7 mouse cellular contexts compared by ENCODE assay signal in the genomic region with DNA sequence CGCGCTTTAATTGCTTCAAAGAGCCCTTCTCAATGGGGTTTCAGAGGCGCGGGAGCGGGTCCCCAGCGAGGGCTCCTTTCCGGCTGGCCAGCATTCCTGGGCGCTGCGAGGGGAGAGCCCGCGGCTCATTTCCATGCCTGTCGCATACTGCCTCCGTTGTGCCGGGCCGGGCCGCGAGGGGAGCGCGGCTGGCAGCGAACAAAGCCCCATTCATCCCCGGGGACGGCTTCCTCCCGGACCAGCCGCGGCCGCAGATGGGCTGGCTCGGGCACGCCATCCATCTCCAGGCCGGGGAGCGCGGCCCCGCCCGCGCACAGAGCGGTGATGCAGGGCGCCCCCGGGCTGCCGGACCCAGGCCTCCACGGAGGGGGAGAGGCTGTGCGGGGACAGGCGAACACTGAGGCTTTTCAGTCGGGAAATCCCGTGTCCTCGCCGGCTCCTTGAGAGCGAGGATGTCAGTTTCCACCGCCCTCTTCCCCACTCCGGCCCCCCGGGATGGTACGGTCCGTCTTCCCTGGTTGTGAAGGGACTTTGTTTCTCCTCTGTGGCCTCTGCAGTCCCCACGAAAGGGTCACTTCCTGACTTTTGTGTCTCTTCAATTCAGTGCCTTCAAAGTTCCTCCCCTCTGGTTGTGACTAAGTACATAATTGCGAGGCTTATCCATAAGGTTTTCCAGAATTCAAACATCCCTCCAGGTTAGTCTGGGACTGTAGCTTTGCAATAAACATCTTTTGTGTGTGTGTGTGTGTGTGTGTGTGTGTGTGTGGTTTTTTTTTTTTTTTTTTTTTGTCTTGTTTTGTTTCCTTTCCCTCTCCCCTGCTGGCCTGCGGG.
DNase-seq lines count a peak whose midpoint lies in the region; ATAC-seq lines count a peak whose summit lies in the region.

No protein-coding gene starts in this region.

- WGBS in embryonic facial prominence, embryonic 14.5 days, result 2% methylated on average over 32 of the region's 54 CpGs
- under 1% methylated on average over 54 of the region's 54 CpGs for WGBS in heart, embryonic 10.5 days
- WGBS in limb, embryonic 13.5 days, result under 1% methylated on average over 54 of the region's 54 CpGs
- WGBS in midbrain, embryonic 14.5 days, result under 1% methylated on average over 54 of the region's 54 CpGs

- peak overlapping the region; percentile 89 for H3K4me2 ChIP-seq in embryonic facial prominence, embryonic 14.5 days (ENCODE audit: low read depth, low read length)
- peak overlapping the region; percentile 75 for H3K4me2 ChIP-seq in limb, embryonic 13.5 days (replicated peaks)
- H3K4me2 ChIP-seq in midbrain, embryonic 14.5 days (ENCODE audit: low read length), result peak overlapping the region; percentile 70

- no peaks in the 10 kb centered on the region for H3K9me3 ChIP-seq in embryonic facial prominence, embryonic 14.5 days (ENCODE audit: control insufficient read depth, low read length)
- no peaks in the 10 kb centered on the region for H3K9me3 ChIP-seq in heart, embryonic 10.5 days
- no peaks in the 10 kb centered on the region for H3K9me3 ChIP-seq in limb, embryonic 13.5 days
- no peaks in the 10 kb centered on the region for H3K9me3 ChIP-seq in midbrain, embryonic 14.5 days (ENCODE audit: control insufficient read depth, low read length)

- no peaks in the 10 kb centered on the region for H3K36me3 ChIP-seq in embryonic facial prominence, embryonic 14.5 days (ENCODE audit: control insufficient read depth, insufficient read depth, low read length)
- no peaks in the 10 kb centered on the region for H3K36me3 ChIP-seq in heart, embryonic 10.5 days
- no peaks in the 10 kb centered on the region for H3K36me3 ChIP-seq in limb, embryonic 13.5 days
- no peaks in the 10 kb centered on the region for H3K36me3 ChIP-seq in midbrain, embryonic 14.5 days (ENCODE audit: control insufficient read depth, insufficient read depth, low read length)

- H3K27ac ChIP-seq in embryonic facial prominence, embryonic 14.5 days (replicated peaks; ENCODE audit: low read depth, low read length), result peak overlapping the region; percentile 97
- peak overlapping the region; percentile 96 for H3K27ac ChIP-seq in heart, embryonic 10.5 days
- H3K27ac ChIP-seq in limb, embryonic 13.5 days, result peak overlapping the region; percentile 97
- H3K27ac ChIP-seq in midbrain, embryonic 14.5 days (replicated peaks; ENCODE audit: low read depth, low read length), result peak overlapping the region; percentile 94

- H3K9ac ChIP-seq in embryonic facial prominence, embryonic 14.5 days (ENCODE audit: low read depth, low read length), result peak overlapping the region; percentile 82
- H3K9ac ChIP-seq in limb, embryonic 13.5 days, result peak overlapping the region; percentile 75
- H3K9ac ChIP-seq in midbrain, embryonic 14.5 days (replicated peaks; ENCODE audit: low read length), result peak overlapping the region; percentile 89

- peaks cover 71% of the 10 kb centered on the region for H3K4me1 ChIP-seq in embryonic facial prominence, embryonic 14.5 days (ENCODE audit: control insufficient read depth, insufficient read depth, low read length)
- peaks cover 72% of the 10 kb centered on the region for H3K4me1 ChIP-seq in heart, embryonic 10.5 days
- H3K4me1 ChIP-seq in limb, embryonic 13.5 days, result peaks cover 82% of the 10 kb centered on the region
- peaks cover 35% of the 10 kb centered on the region for H3K4me1 ChIP-seq in midbrain, embryonic 14.5 days (ENCODE audit: control insufficient read depth, insufficient read depth, low read length)

- peak; percentile 91 for ATAC-seq in embryonic facial prominence, embryonic 14.5 days (ENCODE audit: low read depth)
- ATAC-seq in limb, embryonic 13.5 days (ENCODE audit: low FRiP score, low read depth), result peak; percentile 81
- ATAC-seq in midbrain, embryonic 14.5 days (ENCODE audit: low FRiP score, low TSS enrichment), result peak; percentile 93

- no peaks in the 10 kb centered on the region for H3K27me3 ChIP-seq in embryonic facial prominence, embryonic 14.5 days (replicated peaks; ENCODE audit: control insufficient read depth, insufficient read depth, low read length)
- H3K27me3 ChIP-seq in heart, embryonic 10.5 days (ENCODE audit: insufficient read depth, poor library complexity, severe bottlenecking), result no peaks in the 10 kb centered on the region
- no peaks in the 10 kb centered on the region for H3K27me3 ChIP-seq in limb, embryonic 13.5 days
- no peaks in the 10 kb centered on the region for H3K27me3 ChIP-seq in midbrain, embryonic 14.5 days (ENCODE audit: control insufficient read depth, insufficient read depth, low read length)

- peak; percentile 85 to 91 for DNase-seq in adrenal gland, postnatal 36 days
- DNase-seq in embryonic facial prominence, embryonic 14.5 days (ENCODE audit: low spot score), result peak; percentile 91
- DNase-seq in heart, embryonic 10.5 days (ENCODE audit: low spot score), result peak; percentile 90
- DNase-seq in kidney, adult 9 months, result peak; percentile 68
- peak; percentile 93 for DNase-seq in midbrain, embryonic 14.5 days
- DNase-seq in spleen, adult 18-20 months, result peak; percentile 23 to 52

- peak overlapping the region; percentile 53 for H3K4me3 ChIP-seq in embryonic facial prominence, embryonic 14.5 days (ENCODE audit: low read depth, low read length)
- H3K4me3 ChIP-seq in heart, embryonic 10.5 days, result peak overlapping the region; percentile 65
- peak overlapping the region; percentile 54 for H3K4me3 ChIP-seq in limb, embryonic 13.5 days
- peak overlapping the region; percentile 49 for H3K4me3 ChIP-seq in midbrain, embryonic 14.5 days (replicated peaks; ENCODE audit: low read depth, low read length)

Comparison
In these comparisons a context has a peak if more than half of its experiments do, and no peak if none do; other contexts are left out.
1. Peak in every context shown above with its lines: DNase-seq, ATAC-seq, H3K4me3 ChIP-seq and H3K27ac ChIP-seq.
2. DNase-seq: peak in every context shown above with its lines; median percentile 93 in midbrain, embryonic 14.5 days; 91 in embryonic facial prominence, embryonic 14.5 days; 90 in heart, embryonic 10.5 days; 88 in adrenal gland, postnatal 36 days; 68 in kidney, adult 9 months; 38 in spleen, adult 18-20 months.